Mouse (Mus musculus) retina, postnatal 1 day (tissue): ENCODE measurements around the gene Pmepa1.

Experiments used
- DNase-seq: peaks from one replicate; pipeline ENCODE4 v3.0.0-alpha.2; 2012

Pmepa1 gene

DNA sequence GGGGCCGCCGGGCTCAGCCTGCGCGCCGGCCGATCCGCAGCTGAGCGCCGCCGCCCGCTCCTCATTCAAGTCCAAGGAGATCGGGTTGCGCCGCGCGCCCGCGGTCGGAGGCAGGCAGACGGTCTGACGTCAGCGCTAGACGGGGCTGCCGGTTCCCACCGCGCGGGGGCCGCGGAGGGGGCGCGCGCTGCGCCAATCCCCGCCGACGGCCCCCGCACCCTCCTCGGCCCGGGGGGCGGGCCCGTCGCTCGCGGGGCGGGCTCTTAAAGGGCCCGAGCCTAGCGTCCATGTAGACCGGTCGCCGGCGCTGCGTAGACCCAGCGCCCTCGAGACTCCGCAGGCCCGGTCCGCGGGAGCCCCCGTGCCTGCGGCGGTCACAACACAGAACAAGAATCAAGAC is at the start of gene Pmepa1:
Gene Pmepa1 (minus strand): TSS at position 125 of the 400 bp plus-strand sequence.
- DNase-seq: peak; percentile 96

DNA sequence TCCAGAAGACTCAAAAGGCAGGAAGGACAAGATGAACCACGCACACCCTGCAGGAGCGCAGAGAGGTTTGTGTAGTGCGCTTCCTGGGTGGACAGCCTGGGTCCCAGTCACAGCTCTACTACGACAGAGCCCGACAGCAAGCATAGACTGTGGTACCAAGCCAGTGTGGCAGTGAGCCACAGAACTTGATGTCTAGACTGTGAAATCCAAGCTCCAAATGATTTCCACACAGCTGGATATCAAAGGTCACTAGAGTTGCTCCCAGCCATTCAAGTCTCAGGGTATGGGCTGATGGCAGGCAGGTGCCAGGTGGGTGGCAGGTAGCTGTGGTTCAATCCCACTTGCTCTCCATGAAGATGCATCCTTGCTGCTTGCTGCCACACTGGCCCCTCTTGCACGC is 45.4 kb upstream of the Pmepa1 start:
- DNase-seq: no peak

DNA sequence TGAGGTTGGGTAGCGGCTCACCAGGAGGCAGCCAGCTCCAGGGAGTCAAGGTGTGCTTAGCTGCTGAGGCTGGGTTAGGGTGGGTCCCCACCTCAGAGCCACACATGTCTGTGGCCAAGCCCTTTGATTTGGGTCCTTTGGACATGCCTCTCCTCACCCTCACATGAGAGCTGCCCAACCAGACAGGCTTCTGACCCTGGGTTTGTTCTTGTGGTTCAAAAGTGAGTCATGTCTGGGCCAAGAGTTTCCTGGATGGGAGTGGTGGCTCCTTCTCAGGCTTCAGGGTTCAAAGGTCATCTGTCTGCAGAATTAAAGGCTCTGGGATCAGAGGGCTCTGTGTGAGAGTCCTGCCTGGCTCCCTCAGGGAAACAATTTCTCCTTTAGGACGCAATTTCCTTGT is 44.9 kb upstream of the Pmepa1 start:
- DNase-seq: no peak

DNA sequence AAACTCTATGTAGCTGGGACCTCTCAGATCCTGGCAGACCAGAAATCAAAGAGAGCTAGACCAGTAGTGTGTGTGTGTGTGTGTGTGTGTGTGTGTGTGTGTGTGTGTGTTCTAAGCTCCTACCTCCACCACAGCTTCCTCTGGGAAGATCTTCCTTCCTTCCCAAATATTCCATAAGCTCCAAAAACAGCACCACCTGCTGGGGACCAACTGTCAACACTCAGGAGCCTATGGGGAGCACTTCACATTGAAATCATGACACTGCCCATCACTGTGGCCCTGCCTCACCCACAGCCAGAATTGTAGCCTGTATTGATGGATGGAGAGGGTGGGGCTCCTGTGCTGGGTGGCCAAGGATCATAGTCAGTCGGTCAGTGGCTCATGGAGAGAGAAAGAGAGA is 38.0 kb upstream of the Pmepa1 start:
- DNase-seq: no peak

DNA sequence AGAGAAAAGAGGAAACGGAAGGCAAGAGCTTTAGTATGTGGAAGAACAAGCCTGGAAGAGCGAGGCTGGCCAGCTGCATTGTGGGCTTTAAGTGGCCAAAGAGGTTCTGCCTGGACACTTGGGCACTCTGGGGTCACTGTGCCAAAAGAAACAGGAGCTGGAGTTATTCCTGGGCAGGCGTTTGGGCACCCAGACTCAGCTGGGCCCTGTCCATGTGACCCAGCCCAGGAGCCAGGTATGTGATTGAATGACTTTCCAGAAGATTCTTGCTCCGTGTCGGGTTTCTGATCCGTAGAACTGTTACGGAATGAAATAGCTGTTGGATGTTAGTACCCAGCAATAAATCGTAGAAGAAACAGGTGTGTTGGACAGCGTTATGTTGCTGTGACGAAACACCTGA is 32.2 kb upstream of the Pmepa1 start:
- no peak for DNase-seq

- peak; percentile 56 for DNase-seq
These were observed 31.7 kb upstream of the Pmepa1 start for GRCm38 (mm10) chr2:173307984-173308383.

GRCm38 (mm10) chr2:173307561-173307960 is 31.2 kb upstream of the Pmepa1 start:
- DNase-seq: peak; percentile 94

DNA sequence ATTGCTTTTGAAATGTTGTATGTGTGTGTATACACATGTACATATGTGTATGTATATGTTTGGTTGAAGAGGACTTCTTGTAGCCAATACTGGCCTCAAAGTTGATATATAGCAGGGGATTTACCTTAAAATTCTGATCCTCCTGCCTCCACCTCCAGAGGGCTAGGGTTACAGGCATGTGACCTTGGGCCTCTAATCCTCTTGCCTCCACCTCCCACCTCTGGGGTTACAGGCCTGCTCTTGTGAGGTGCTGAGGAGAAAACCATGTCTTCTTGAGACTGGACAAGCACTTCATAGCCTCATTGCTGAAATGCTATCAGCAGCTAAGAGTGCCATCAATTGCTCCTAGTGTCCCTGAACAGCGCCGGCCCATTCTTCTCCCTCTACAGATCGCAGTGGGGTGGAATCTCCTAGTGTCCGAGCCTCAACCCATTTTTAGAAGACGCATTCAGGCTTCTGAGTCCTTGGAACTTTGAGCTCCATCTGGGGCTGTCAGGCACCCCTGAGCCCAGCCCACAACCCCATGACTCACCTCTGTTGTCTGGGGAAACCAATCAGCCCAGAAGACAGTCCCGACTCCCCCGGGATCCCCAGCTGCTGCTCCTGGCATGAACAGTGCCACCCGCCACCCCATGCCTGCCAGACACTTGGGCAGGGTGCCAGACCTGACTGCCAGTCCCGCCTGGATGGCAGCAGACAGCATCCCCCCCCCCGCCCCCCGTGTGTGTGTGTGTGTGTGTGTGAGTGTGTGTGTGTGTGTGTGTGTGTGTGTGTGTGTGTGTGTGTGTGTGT is 30.6 kb upstream of the Pmepa1 start:
- DNase-seq: peak; percentile 95

GRCm38 (mm10) chr2:173305011-173305410 is 28.7 kb upstream of the Pmepa1 start:
- DNase-seq: no peak

GRCm38 (mm10) chr2:173300663-173301630 is 24.6 kb upstream of the Pmepa1 start:
- DNase-seq: peak; percentile 74

- DNase-seq: no peak
These were observed 20.1 kb upstream of the Pmepa1 start for GRCm38 (mm10) chr2:173296408-173296807.

DNA sequence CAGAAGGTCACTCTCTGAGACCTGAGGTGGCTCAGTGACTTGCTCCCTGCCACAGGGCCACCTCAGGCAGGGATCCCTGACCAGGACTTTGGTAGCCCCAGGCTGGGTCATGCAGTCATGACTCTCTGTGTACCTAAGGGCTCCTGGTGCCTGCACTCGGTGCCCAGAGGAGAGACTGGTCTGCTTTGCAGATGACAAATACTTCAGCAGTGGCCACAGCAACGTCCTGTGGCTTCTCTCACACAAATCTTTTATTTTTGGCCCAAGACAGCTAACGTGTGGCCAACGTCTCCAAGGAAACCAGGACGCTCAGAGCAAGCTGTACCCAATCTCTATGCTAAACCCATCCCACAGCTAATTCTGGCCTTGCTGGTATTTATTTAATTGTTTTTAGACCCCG is 16.7 kb upstream of the Pmepa1 start:
- DNase-seq: no peak

DNA sequence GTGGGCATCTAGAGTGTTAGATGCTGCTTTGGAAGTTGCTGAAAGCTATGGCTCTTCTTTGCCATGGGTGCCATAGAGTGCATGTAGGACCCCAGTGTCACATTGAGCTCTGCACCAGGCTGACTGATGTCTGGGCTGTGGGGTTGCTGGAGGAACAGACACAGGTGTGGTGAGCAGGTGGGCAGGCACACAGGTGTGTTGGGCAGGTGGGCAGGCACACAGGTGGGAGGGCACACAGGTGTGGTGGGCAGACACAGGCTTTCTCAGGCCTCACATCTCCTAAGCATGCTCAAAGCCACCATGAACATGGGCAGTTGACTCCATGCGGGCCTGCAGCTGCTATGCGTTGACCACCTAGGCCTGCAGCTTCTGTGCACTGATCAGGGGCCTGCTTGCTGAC is 16.2 kb upstream of the Pmepa1 start:
- DNase-seq: no peak

GRCm38 (mm10) chr2:173290981-173291380 is 14.6 kb upstream of the Pmepa1 start:
- DNase-seq: no peak

- no peak for DNase-seq
These were observed 13.6 kb upstream of the Pmepa1 start for GRCm38 (mm10) chr2:173289928-173290327.

GRCm38 (mm10) chr2:173285816-173286538 is 9.6 kb upstream of the Pmepa1 start:
- no peak for DNase-seq

GRCm38 (mm10) chr2:173284771-173285170 is 8.4 kb upstream of the Pmepa1 start:
- no peak for DNase-seq

- no peak for DNase-seq
These were observed 5.9 kb upstream of the Pmepa1 start for GRCm38 (mm10) chr2:173282191-173282590.

- peak; percentile 17 for DNase-seq
These were observed 4.9 kb upstream of the Pmepa1 start for GRCm38 (mm10) chr2:173281021-173281937.

- peak; percentile 44 for DNase-seq
These were observed 2.7 kb upstream of the Pmepa1 start for GRCm38 (mm10) chr2:173278846-173279580.

DNA sequence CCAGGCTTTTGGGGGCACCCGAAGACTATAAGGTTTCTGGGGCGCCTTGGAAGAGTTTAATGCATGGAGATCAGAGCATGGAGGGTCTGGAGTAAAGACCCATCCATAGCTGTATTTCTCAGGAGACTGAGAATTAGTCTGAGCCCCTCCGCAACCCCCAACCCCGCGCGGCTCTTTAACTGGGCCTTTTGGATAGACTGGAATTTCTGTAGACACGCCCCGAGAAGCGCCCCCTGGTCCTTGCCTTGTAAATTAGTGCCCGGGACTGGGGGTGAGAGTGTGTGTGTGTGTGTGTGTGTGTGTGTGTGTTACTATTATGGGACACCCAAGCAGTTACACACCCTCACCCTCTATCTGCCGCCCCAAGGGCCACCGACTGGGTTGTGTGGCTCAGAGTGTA is 526 bp upstream of the Pmepa1 start:
- DNase-seq: peak; percentile 88
